ENCODE assay signal across 9 mouse cellular contexts in genomic region chr17:14397456-14397855, GRCm38 (mm10).
DNase-seq lines count a peak whose midpoint lies in the region; ATAC-seq and TF ChIP-seq lines count a peak whose summit lies in the region.
"Had no signal": no experiment of that assay in that cellular context is flagged by ENCODE, and none has a peak within 500 bp of the region (broad histone marks: within the 10 kb centered on the region; RNA-seq: fewer than 3 reads in every experiment).

No protein-coding gene starts in this region.

- H3K4me3 ChIP-seq in heart, embryonic 10.5 days = no peak overlapping the region
- no peak overlapping the region for H3K4me3 ChIP-seq in heart, postnatal 0 days (ENCODE audit: low read depth, low read length)
- H3K4me3 ChIP-seq in lung, embryonic 14.5 days (ENCODE audit: low read depth, low read length) = no peak overlapping the region
- no peak overlapping the region for H3K4me3 ChIP-seq in forebrain, embryonic 12.5 days (replicated peaks)
- H3K4me3 ChIP-seq: liver, embryonic 15.5 days had no signal

- no peak for TF ChIP-seq EP300 in heart, postnatal 0 days (IDR thresholded peaks at IDR 0.05; ENCODE audit: low read depth)

- DNase-seq in heart, adult 11 months = peak; percentile 94
- no peak for DNase-seq in heart, embryonic 10.5 days (ENCODE audit: low spot score)
- DNase-seq in adrenal gland, adult 8-10 months = peak; percentile 41
- peak; percentile 27 for DNase-seq in heart, postnatal 0 days (ENCODE audit: low spot score)
- peak; percentile 95 for DNase-seq in lung, embryonic 14.5 days
- DNase-seq in layer of hippocampus, postnatal 36 days = no peak
- DNase-seq in layer of hippocampus, adult 9-10 months (ENCODE audit: low spot score) = no peak

- no peak overlapping the region for H3K27ac ChIP-seq in heart, embryonic 10.5 days
- no peak overlapping the region for H3K27ac ChIP-seq in heart, postnatal 0 days (ENCODE audit: low read depth)
- H3K27ac ChIP-seq in lung, embryonic 14.5 days (ENCODE audit: low read depth) = no peak overlapping the region
- H3K27ac ChIP-seq in forebrain, embryonic 12.5 days = no peak overlapping the region
- H3K27ac ChIP-seq: liver, embryonic 15.5 days had no signal

- H3K9me3 ChIP-seq in heart, embryonic 10.5 days = no peaks in the 10 kb centered on the region
- H3K9me3 ChIP-seq in heart, postnatal 0 days (replicated peaks; ENCODE audit: control insufficient read depth, low read length) = no peaks in the 10 kb centered on the region
- no peaks in the 10 kb centered on the region for H3K9me3 ChIP-seq in lung, embryonic 14.5 days (ENCODE audit: low read depth, low read length)
- no peaks in the 10 kb centered on the region for H3K9me3 ChIP-seq in forebrain, embryonic 12.5 days
- H3K9me3 ChIP-seq: liver, embryonic 15.5 days had no signal

- no peak overlapping the region for H3K9ac ChIP-seq in heart, postnatal 0 days (replicated peaks; ENCODE audit: low read depth, low read length)
- no peak overlapping the region for H3K9ac ChIP-seq in lung, embryonic 14.5 days
- no peak overlapping the region for H3K9ac ChIP-seq in forebrain, embryonic 12.5 days
- H3K9ac ChIP-seq: liver, embryonic 15.5 days had no signal

- no peak for TF ChIP-seq CTCF in heart, postnatal 0 days (IDR thresholded peaks at IDR 0.05; ENCODE audit: low read depth)
- no peak for TF ChIP-seq CTCF in lung, embryonic 14.5 days (IDR thresholded peaks at IDR 0.05; ENCODE audit: low read depth)

- H3K4me1 ChIP-seq in heart, embryonic 10.5 days = peaks cover 4% of the 10 kb centered on the region; the same call in 1 of the 2 replicates
- H3K4me1 ChIP-seq in heart, postnatal 0 days (ENCODE audit: control insufficient read depth, insufficient read depth) = no peaks in the 10 kb centered on the region; the same call in 1 of the 2 replicates
- H3K4me1 ChIP-seq in lung, embryonic 14.5 days (ENCODE audit: insufficient read depth) = no peaks in the 10 kb centered on the region
- H3K4me1 ChIP-seq in forebrain, embryonic 12.5 days = no peaks in the 10 kb centered on the region

- no peaks in the 10 kb centered on the region for H3K36me3 ChIP-seq in heart, embryonic 10.5 days
- H3K36me3 ChIP-seq in heart, postnatal 0 days (replicated peaks; ENCODE audit: control insufficient read depth, insufficient read depth, low read length) = no peaks in the 10 kb centered on the region
- H3K36me3 ChIP-seq in lung, embryonic 14.5 days (ENCODE audit: insufficient read depth) = peaks cover 3% of the 10 kb centered on the region; the same call in 1 of the 2 replicates
- no peaks in the 10 kb centered on the region for H3K36me3 ChIP-seq in forebrain, embryonic 12.5 days (replicated peaks)
- H3K36me3 ChIP-seq: liver, embryonic 15.5 days had no signal

- no peak for ATAC-seq in heart, postnatal 0 days (ENCODE audit: insufficient read depth, low read depth)
- peak; percentile 78 for ATAC-seq in lung, embryonic 14.5 days (ENCODE audit: insufficient read depth)
- ATAC-seq in forebrain, embryonic 12.5 days (ENCODE audit: low FRiP score) = no peak

- H3K27me3 ChIP-seq in heart, embryonic 10.5 days (ENCODE audit: insufficient read depth, poor library complexity, severe bottlenecking) = peaks cover 93% of the 10 kb centered on the region
- H3K27me3 ChIP-seq in heart, postnatal 0 days (ENCODE audit: control insufficient read depth, insufficient read depth, low read length) = peaks cover 28% of the 10 kb centered on the region
- H3K27me3 ChIP-seq in lung, embryonic 14.5 days (ENCODE audit: insufficient read depth, low read length) = no peaks in the 10 kb centered on the region
- H3K27me3 ChIP-seq in forebrain, embryonic 12.5 days = no peaks in the 10 kb centered on the region
- H3K27me3 ChIP-seq: liver, embryonic 15.5 days had no signal

- no peak overlapping the region for H3K4me2 ChIP-seq in heart, postnatal 0 days (ENCODE audit: low read depth, low read length)
- H3K4me2 ChIP-seq in lung, embryonic 14.5 days = no peak overlapping the region
- H3K4me2 ChIP-seq in forebrain, embryonic 12.5 days = no peak overlapping the region
- H3K4me2 ChIP-seq: liver, embryonic 15.5 days had no signal

- WGBS in heart, embryonic 10.5 days = 65% methylated on average over 5 of the region's 5 CpGs
- 35% methylated on average over 5 of the region's 5 CpGs for WGBS in heart, postnatal 0 days
- WGBS in lung, embryonic 14.5 days = 36% methylated on average over 5 of the region's 5 CpGs
- WGBS in forebrain, embryonic 12.5 days = 90% methylated on average over 5 of the region's 5 CpGs

Comparison
In these comparisons a context has a peak if more than half of its experiments do, and no peak if none do; other contexts are left out.
1. DNase-seq: peak in heart, adult 11 months (single experiment), adrenal gland, adult 8-10 months (single experiment), heart, postnatal 0 days (single experiment) and lung, embryonic 14.5 days (single experiment); none in heart, embryonic 10.5 days (single experiment), layer of hippocampus, postnatal 36 days (0 of 2) and layer of hippocampus, adult 9-10 months (single experiment).